Mouse (Mus musculus) neural tube, embryonic 14.5 days (tissue): ENCODE measurements around the gene Efhd1. TPM values are rescaled to one million over a fixed set of nuclear protein-coding genes. Genes with fewer than 3 reads are reported as not detected.

Experiments
- ATAC-seq: fragments of 200-750 bp; cut with Nextera tagmentation; 2 replicates; pipeline ENCODE4 v1.8.0; 2017; ENCODE audit warnings: low read depth, mild to moderate bottlenecking, moderate TSS enrichment, moderate library complexity
- H3K27ac ChIP-seq: fragments of 300-500 bp; sonication (generic); 2 replicates; pipeline ENCODE4 v1.5.1; 2014; ENCODE audit warnings: low read depth, mild to moderate bottlenecking, control low read depth, low read length, moderate library complexity, mixed read lengths
- H3K27me3 ChIP-seq: fragments of 300-500 bp; sonication (generic); 2 replicates; pipeline ENCODE4 v1.6.1; 2014; ENCODE audit warnings: low read length; ENCODE audit not compliant: control insufficient read depth, insufficient read depth
- H3K36me3 ChIP-seq: fragments of 300-500 bp; sonication (generic); 2 replicates; pipeline ENCODE4 v1.6.1; 2014; ENCODE audit warnings: low read length, mixed read lengths; ENCODE audit not compliant: control insufficient read depth, insufficient read depth
- H3K4me1 ChIP-seq: fragments of 300-500 bp; sonication (generic); 2 replicates; pipeline ENCODE4 v1.6.1; 2014; ENCODE audit warnings: low read length; ENCODE audit not compliant: control insufficient read depth, insufficient read depth
- H3K4me2 ChIP-seq: fragments of 300-500 bp; sonication (generic); 2 replicates; pipeline ENCODE4 v1.6.1; 2014; ENCODE audit warnings: mild to moderate bottlenecking, low read depth, low read length, control low read depth
- H3K4me3 ChIP-seq: fragments of 300-500 bp; sonication (generic); 2 replicates; pipeline ENCODE4 v1.5.1; 2014; ENCODE audit warnings: low read depth, low read length, control low read depth, mixed read lengths
- H3K9ac ChIP-seq: fragments of 300-500 bp; sonication (generic); replicated peaks from 2 replicates; pipeline ENCODE4 v1.6.1; 2014; ENCODE audit warnings: low read depth, mild to moderate bottlenecking, control low read depth, low read length, mixed read lengths
- H3K9me3 ChIP-seq: fragments of 300-500 bp; sonication (generic); 2 replicates; pipeline ENCODE4 v1.6.1; 2016; ENCODE audit warnings: low read length; ENCODE audit not compliant: control insufficient read depth
- WGBS: fragments of 180-500 bp; shearing (Covaris S2); extraction: QIAGEN DNeasy Blood & Tissue Kit; methylation state at CpG from one replicate; pipeline ENCODE4 v1.1.7; 2014; 5-methylcytosine and 5-hydroxymethylcytosine counted together
- polyA plus RNA-seq: library from polyadenylated mRNA; unstranded; fragments of >200 nt; fragmentation: Nextera tagmentation; extraction: Ambion mirVana; gene quantifications from 2 replicates; pipeline ENCODE4 v1.2.1, GENCODE M21; 2014

The Efhd1 gene
- polyA plus RNA-seq, 1 experiment from 2014 or later: 1.2 TPM

GRCm38 (mm10) chr1:87275151-87275550 is 11.0 kb downstream of the Efhd1 start:
- H3K4me1 ChIP-seq: no peaks in the 10 kb centered on the region
- H3K4me3 ChIP-seq: no peak overlapping the region
- no peak overlapping the region for H3K9ac ChIP-seq
- no peak overlapping the region for H3K27ac ChIP-seq
- ATAC-seq: no peak
- H3K36me3 ChIP-seq: no peaks in the 10 kb centered on the region
- no peak overlapping the region for H3K4me2 ChIP-seq
- H3K9me3 ChIP-seq: no peaks in the 10 kb centered on the region
- H3K27me3 ChIP-seq: no peaks in the 10 kb centered on the region
- WGBS: 87% methylated on average over 12 of the region's 12 CpGs

- ATAC-seq: no peak
- no peaks in the 10 kb centered on the region for H3K4me1 ChIP-seq
- 43% methylated on average over 2 of the region's 2 CpGs for WGBS
- H3K27me3 ChIP-seq: no peaks in the 10 kb centered on the region
- H3K36me3 ChIP-seq: no peaks in the 10 kb centered on the region
- H3K9ac ChIP-seq: no peak overlapping the region
- no peaks in the 10 kb centered on the region for H3K9me3 ChIP-seq
- H3K4me3 ChIP-seq: no peak overlapping the region
- H3K27ac ChIP-seq: no peak overlapping the region
- no peak overlapping the region for H3K4me2 ChIP-seq
Measured at GRCm38 (mm10) chr1:87276056-87276455, 11.9 kb downstream of the Efhd1 start.

- Histone ChIP-seq H3K9me3 (no peaks in the 10 kb centered on the region), H3K27me3 (no peaks in the 10 kb centered on the region), H3K4me2 (no peak overlapping the region), H3K36me3 (no peaks in the 10 kb centered on the region), H3K4me3 (no peak overlapping the region), H3K4me1 (peaks cover 3% of the 10 kb centered on the region; the same call in 1 of the 2 replicates), H3K9ac (no peak overlapping the region), H3K27ac (no peak overlapping the region)
- ATAC-seq: no peak
- 85% methylated on average over 5 of the region's 5 CpGs for WGBS
Measured at GRCm38 (mm10) chr1:87280281-87280680, 16.1 kb downstream of the Efhd1 start.

- no peak overlapping the region for H3K4me2 ChIP-seq
- no peak overlapping the region for H3K27ac ChIP-seq
- H3K4me1 ChIP-seq: peaks cover 3% of the 10 kb centered on the region; the same call in 1 of the 2 replicates
- H3K9me3 ChIP-seq: no peaks in the 10 kb centered on the region
- WGBS: 14% methylated on average over 20 of the region's 20 CpGs
- no peak for ATAC-seq
- H3K27me3 ChIP-seq: no peaks in the 10 kb centered on the region
- no peak overlapping the region for H3K4me3 ChIP-seq
- no peaks in the 10 kb centered on the region for H3K36me3 ChIP-seq
- no peak overlapping the region for H3K9ac ChIP-seq
Measured at GRCm38 (mm10) chr1:87281599-87282412, 17.6 kb downstream of the Efhd1 start.

- Histone ChIP-seq H3K36me3 (no peaks in the 10 kb centered on the region), H3K4me1 (peaks cover 3% of the 10 kb centered on the region; the same call in 1 of the 2 replicates), H3K4me2 (no peak overlapping the region), H3K9me3 (no peaks in the 10 kb centered on the region), H3K4me3 (no peak overlapping the region), H3K27ac (no peak overlapping the region), H3K9ac (no peak overlapping the region), H3K27me3 (no peaks in the 10 kb centered on the region)
- no peak for ATAC-seq
- 66% methylated on average over 6 of the region's 6 CpGs for WGBS
Measured at GRCm38 (mm10) chr1:87282413-87282788, 18.2 kb downstream of the Efhd1 start.

- Histone ChIP-seq H3K4me1 (peaks cover 3% of the 10 kb centered on the region; the same call in 1 of the 2 replicates), H3K36me3 (no peaks in the 10 kb centered on the region), H3K4me2 (no peak overlapping the region), H3K9me3 (no peaks in the 10 kb centered on the region), H3K27me3 (no peaks in the 10 kb centered on the region), H3K4me3 (no peak overlapping the region), H3K27ac (no peak overlapping the region), H3K9ac (no peak overlapping the region)
- no peak for ATAC-seq
- WGBS: 86% methylated on average over 10 of the region's 10 CpGs
Measured at GRCm38 (mm10) chr1:87283410-87283960, 19.3 kb downstream of the Efhd1 start.

- no peaks in the 10 kb centered on the region for H3K36me3 ChIP-seq
- no peaks in the 10 kb centered on the region for H3K27me3 ChIP-seq
- peaks cover under 1% of the 10 kb centered on the region; the same call in 1 of the 2 replicates for H3K4me1 ChIP-seq
- no peak overlapping the region for H3K4me2 ChIP-seq
- H3K9me3 ChIP-seq: no peaks in the 10 kb centered on the region
- H3K4me3 ChIP-seq: no peak overlapping the region
- no peak overlapping the region for H3K9ac ChIP-seq
- H3K27ac ChIP-seq: no peak overlapping the region
- WGBS: 50% methylated on average over 2 of the region's 2 CpGs
- no peak for ATAC-seq
Measured at GRCm38 (mm10) chr1:87287105-87287504, 22.9 kb downstream of the Efhd1 start.

GRCm38 (mm10) chr1:87291416-87291815 is 27.3 kb downstream of the Efhd1 start:
- no peaks in the 10 kb centered on the region for H3K9me3 ChIP-seq
- H3K36me3 ChIP-seq: no peaks in the 10 kb centered on the region
- no peaks in the 10 kb centered on the region for H3K27me3 ChIP-seq
- no peak overlapping the region for H3K27ac ChIP-seq
- H3K4me1 ChIP-seq: no peaks in the 10 kb centered on the region
- H3K4me3 ChIP-seq: no peak overlapping the region
- ATAC-seq: no peak
- H3K4me2 ChIP-seq: no peak overlapping the region
- WGBS: 52% methylated on average over 8 of the region's 8 CpGs
- H3K9ac ChIP-seq: no peak overlapping the region

- Histone ChIP-seq H3K9ac (no peak overlapping the region), H3K27me3 (no peaks in the 10 kb centered on the region), H3K4me2 (no peak overlapping the region), H3K36me3 (no peaks in the 10 kb centered on the region), H3K27ac (no peak overlapping the region), H3K4me1 (no peaks in the 10 kb centered on the region), H3K9me3 (no peaks in the 10 kb centered on the region), H3K4me3 (no peak overlapping the region)
- 69% methylated on average over 15 of the region's 15 CpGs for WGBS
- no peak for ATAC-seq
Measured at GRCm38 (mm10) chr1:87292420-87293190, 28.4 kb downstream of the Efhd1 start.
